Mouse (Mus musculus): ENCODE results near the gene Fam189a2. TPM values are rescaled to one million over a fixed set of nuclear protein-coding genes. Genes with fewer than 3 reads are reported as not detected.
A peak's percentile ranks its signal among the peaks of the same experiment; 100 is the strongest.

Gene Fam189a2
- polyA plus RNA-seq, 1 experiment from 2014 or later, result 0.35 TPM

GRCm38 (mm10) chr19:23946751-23947150 lies 84.1 kb downstream of the Fam189a2 start:
- ATAC-seq, result no peak
- Histone ChIP-seq H3K4me3 (no peak overlapping the region), H3K9ac (no peak overlapping the region), H3K27ac (no peak overlapping the region), H3K9me3 (replicated peaks) (no peaks in the 10 kb centered on the region), H3K27me3 (no peaks in the 10 kb centered on the region), H3K4me2 (no peak overlapping the region), H3K4me1 (peaks cover 16% of the 10 kb centered on the region), H3K36me3 (ENCODE audit: poor library complexity, severe bottlenecking) (peaks cover 18% of the 10 kb centered on the region)
- 81% methylated on average over 4 of the region's 4 CpGs for WGBS

- Histone ChIP-seq H3K9me3 (replicated peaks) (no peaks in the 10 kb centered on the region), H3K36me3 (ENCODE audit: poor library complexity, severe bottlenecking) (peaks cover 18% of the 10 kb centered on the region), H3K4me2 (no peak overlapping the region), H3K27me3 (no peaks in the 10 kb centered on the region), H3K27ac (no peak overlapping the region), H3K4me1 (peaks cover 22% of the 10 kb centered on the region), H3K4me3 (no peak overlapping the region), H3K9ac (no peak overlapping the region)
- 91% methylated on average over 6 of the region's 6 CpGs for WGBS
- no peak for ATAC-seq
Measured at GRCm38 (mm10) chr19:23946026-23946685, 84.7 kb downstream of the Fam189a2 start.

- Histone ChIP-seq H3K27ac (no peak overlapping the region), H3K9ac (no peak overlapping the region), H3K9me3 (replicated peaks) (no peaks in the 10 kb centered on the region), H3K4me1 (peaks cover 20% of the 10 kb centered on the region), H3K36me3 (ENCODE audit: poor library complexity, severe bottlenecking) (peaks cover 23% of the 10 kb centered on the region), H3K4me3 (no peak overlapping the region), H3K4me2 (no peak overlapping the region), H3K27me3 (no peaks in the 10 kb centered on the region)
- no peak for ATAC-seq
- 86% methylated on average over 7 of the region's 7 CpGs for WGBS
Measured at GRCm38 (mm10) chr19:23942886-23943285, 87.9 kb downstream of the Fam189a2 start.

GRCm38 (mm10) chr19:23941422-23941949 lies 89.3 kb downstream of the Fam189a2 start:
- H3K9ac ChIP-seq, result no peak overlapping the region
- no peaks in the 10 kb centered on the region for H3K27me3 ChIP-seq
- peaks cover 34% of the 10 kb centered on the region for H3K36me3 ChIP-seq (ENCODE audit: poor library complexity, severe bottlenecking)
- no peaks in the 10 kb centered on the region for H3K9me3 ChIP-seq (replicated peaks)
- H3K4me2 ChIP-seq, result no peak overlapping the region
- peak overlapping the region; percentile 35; the same call in 1 of the 2 replicates for H3K27ac ChIP-seq
- WGBS, result 29% methylated on average over 12 of the region's 12 CpGs
- H3K4me1 ChIP-seq, result peaks cover 18% of the 10 kb centered on the region
- no peak overlapping the region for H3K4me3 ChIP-seq
- ATAC-seq, result peak; percentile 57; the same call in 1 of the 2 replicates

GRCm38 (mm10) chr19:23930826-23931225 lies 100.0 kb downstream of the Fam189a2 start:
- no peak overlapping the region for H3K4me3 ChIP-seq
- peaks cover 23% of the 10 kb centered on the region for H3K36me3 ChIP-seq (ENCODE audit: poor library complexity, severe bottlenecking)
- no peak for ATAC-seq
- H3K27me3 ChIP-seq, result no peaks in the 10 kb centered on the region
- H3K4me2 ChIP-seq, result no peak overlapping the region
- no peak overlapping the region for H3K27ac ChIP-seq
- WGBS, result 92% methylated on average over 5 of the region's 5 CpGs
- no peaks in the 10 kb centered on the region for H3K4me1 ChIP-seq
- H3K9ac ChIP-seq, result no peak overlapping the region
- peaks cover 13% of the 10 kb centered on the region for H3K9me3 ChIP-seq (replicated peaks)

GRCm38 (mm10) chr19:23925541-23925940 lies 105.3 kb downstream of the Fam189a2 start:
- Histone ChIP-seq H3K4me2 (no peak overlapping the region), H3K27me3 (no peaks in the 10 kb centered on the region), H3K9ac (no peak overlapping the region), H3K4me1 (no peaks in the 10 kb centered on the region), H3K27ac (no peak overlapping the region), H3K4me3 (no peak overlapping the region), H3K36me3 (ENCODE audit: poor library complexity, severe bottlenecking) (peaks cover 7% of the 10 kb centered on the region), H3K9me3 (replicated peaks) (no peaks in the 10 kb centered on the region)
- no peak for ATAC-seq
- 92% methylated on average over 5 of the region's 5 CpGs for WGBS

- Histone ChIP-seq H3K4me2 (no peak overlapping the region), H3K27ac (no peak overlapping the region), H3K4me3 (no peak overlapping the region), H3K36me3 (ENCODE audit: poor library complexity, severe bottlenecking) (peaks cover 7% of the 10 kb centered on the region), H3K4me1 (peaks cover 5% of the 10 kb centered on the region), H3K9ac (no peak overlapping the region), H3K9me3 (replicated peaks) (no peaks in the 10 kb centered on the region), H3K27me3 (no peaks in the 10 kb centered on the region)
- WGBS, result 87% methylated on average over 9 of the region's 9 CpGs
- ATAC-seq, result no peak
Measured at GRCm38 (mm10) chr19:23924791-23925190, 106.0 kb downstream of the Fam189a2 start.

GRCm38 (mm10) chr19:23924057-23924456 lies 106.8 kb downstream of the Fam189a2 start:
- Histone ChIP-seq H3K9ac (no peak overlapping the region), H3K4me2 (no peak overlapping the region), H3K9me3 (replicated peaks) (no peaks in the 10 kb centered on the region), H3K27ac (no peak overlapping the region), H3K4me1 (peaks cover 13% of the 10 kb centered on the region), H3K4me3 (no peak overlapping the region), H3K36me3 (ENCODE audit: poor library complexity, severe bottlenecking) (peaks cover 7% of the 10 kb centered on the region), H3K27me3 (no peaks in the 10 kb centered on the region)
- no peak for ATAC-seq
- WGBS, result 74% methylated on average over 6 of the region's 6 CpGs

Other genes starting within 250 kb of the Fam189a2 start
- gene Tjp2, start 194.0 kb upstream of the Fam189a2 start, polyA plus RNA-seq (2015; fragmentation: Nextera tagmentation; extraction: Ambion mirVana), result 14.3 and 14.7 TPM in 2 replicates
- 55.4 and 56.7 TPM in 2 replicates for gene Fxn, start 249.6 kb upstream of the Fam189a2 start, polyA plus RNA-seq (2015; fragmentation: Nextera tagmentation; extraction: Ambion mirVana)

Measured in forebrain, embryonic 13.5 days (tissue).